Mouse (Mus musculus): ENCODE measurements around the gene Klhl3. TPM values are rescaled to one million over a fixed set of nuclear protein-coding genes. Genes with fewer than 3 reads are reported as not detected.
"Not testable (repeated sequence)": the region's sequence is repeated elsewhere in the genome, so short reads cannot be mapped to it uniquely, and the experiment has no call there.

The Klhl3 gene
- polyA plus RNA-seq (2012; rRNA removed) = 1.6 and 2.1 TPM in 2 replicates

GRCm38 (mm10) chr13:58113061-58113900, at the start of gene Klhl3:
Gene Klhl3, minus strand, starts transcription at chr13:58113592.
- no peak for DNase-seq (ENCODE audit: low spot score)

GRCm38 (mm10) chr13:58160761-58161160, 47.4 kb upstream of the Klhl3 start:
- no peak for DNase-seq (ENCODE audit: low spot score)

- peak; percentile 67 for DNase-seq (ENCODE audit: low spot score)
Measured at GRCm38 (mm10) chr13:58158099-58158912, 44.9 kb upstream of the Klhl3 start.

GRCm38 (mm10) chr13:58157447-58158098, 44.2 kb upstream of the Klhl3 start, which contains the start of gene Idnk:
Gene Idnk, plus strand, starts transcription at chr13:58157649.
- peak; percentile 75 for DNase-seq (ENCODE audit: low spot score)

GRCm38 (mm10) chr13:58157036-58157435, 43.6 kb upstream of the Klhl3 start:
- DNase-seq (ENCODE audit: low spot score) = no peak

- DNase-seq (ENCODE audit: low spot score) = no peak
Measured at GRCm38 (mm10) chr13:58156031-58156430, 42.6 kb upstream of the Klhl3 start.

- no peak for DNase-seq (ENCODE audit: low spot score)
Measured at GRCm38 (mm10) chr13:58150442-58150841, 37.0 kb upstream of the Klhl3 start.

GRCm38 (mm10) chr13:58149629-58150028, 36.2 kb upstream of the Klhl3 start:
- DNase-seq (ENCODE audit: low spot score) = no peak

GRCm38 (mm10) chr13:58149033-58149558, 35.7 kb upstream of the Klhl3 start:
- no peak for DNase-seq (ENCODE audit: low spot score)

- no peak for DNase-seq (ENCODE audit: low spot score)
Measured at GRCm38 (mm10) chr13:58148256-58148831, 35.0 kb upstream of the Klhl3 start.

GRCm38 (mm10) chr13:58147760-58148159, 34.4 kb upstream of the Klhl3 start:
- no peak for DNase-seq (ENCODE audit: low spot score)

- DNase-seq (ENCODE audit: low spot score) = not testable (repeated sequence)
Measured at GRCm38 (mm10) chr13:58146603-58147002, 33.2 kb upstream of the Klhl3 start.

- DNase-seq (ENCODE audit: low spot score) = no peak
Measured at GRCm38 (mm10) chr13:58131692-58132091, 18.3 kb upstream of the Klhl3 start.

- DNase-seq (ENCODE audit: low spot score) = no peak
Measured at GRCm38 (mm10) chr13:58129687-58130246, 16.4 kb upstream of the Klhl3 start.

- DNase-seq (ENCODE audit: low spot score) = peak; percentile 99
Measured at GRCm38 (mm10) chr13:58128768-58129671, 15.6 kb upstream of the Klhl3 start.

GRCm38 (mm10) chr13:58128396-58128767, 15.0 kb upstream of the Klhl3 start, which contains the start of gene Hnrnpa0:
Gene Hnrnpa0, minus strand, starts transcription at chr13:58128556.
- no peak for DNase-seq (ENCODE audit: low spot score)

- DNase-seq (ENCODE audit: low spot score) = peak; percentile 64
Measured at GRCm38 (mm10) chr13:58127766-58128361, 14.5 kb upstream of the Klhl3 start.

- no peak for DNase-seq (ENCODE audit: low spot score)
Measured at GRCm38 (mm10) chr13:58126862-58127765, 13.7 kb upstream of the Klhl3 start.

GRCm38 (mm10) chr13:58126126-58126525, 12.7 kb upstream of the Klhl3 start:
- no peak for DNase-seq (ENCODE audit: low spot score)

Data from urinary bladder, adult 2 months (tissue).